Mouse (Mus musculus): ENCODE measurements around the gene Ccdc153.

Ccdc153 gene

GRCm38 (mm10) chr9:44240399-44240798, at the start of gene Ccdc153:
Gene Ccdc153, plus strand, starts transcription at chr9:44240676.
- peak; percentile 28 to 67 for DNase-seq (ENCODE audit: inconsistent age in 2 of 2, low spot score in 1 of 2)

DNA sequence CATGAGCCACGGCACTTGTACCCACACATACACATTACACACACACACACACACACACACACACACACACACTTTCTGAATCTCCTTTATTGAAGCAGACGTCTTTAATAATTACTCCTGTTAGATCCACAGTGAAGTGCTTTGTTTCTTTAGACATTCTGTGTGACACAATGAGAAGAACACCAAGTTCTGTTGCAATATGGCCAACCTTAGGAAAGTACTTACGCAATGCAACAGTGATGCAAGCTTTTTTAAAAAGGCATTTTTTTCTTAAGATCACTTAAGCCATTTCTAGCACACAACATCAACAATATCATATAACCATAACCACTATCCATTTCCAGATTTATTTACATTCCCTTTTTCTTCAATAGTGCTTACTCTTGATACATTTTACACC, 49.3 kb upstream of the Ccdc153 start:
- DNase-seq (ENCODE audit: inconsistent age in 2 of 2, low spot score in 1 of 2), result peak in 1 of 2 experiments; percentile 54

GRCm38 (mm10) chr9:44192312-44192711, 48.2 kb upstream of the Ccdc153 start:
- no peak for DNase-seq (ENCODE audit: inconsistent age in 2 of 2, low spot score in 1 of 2)

DNA sequence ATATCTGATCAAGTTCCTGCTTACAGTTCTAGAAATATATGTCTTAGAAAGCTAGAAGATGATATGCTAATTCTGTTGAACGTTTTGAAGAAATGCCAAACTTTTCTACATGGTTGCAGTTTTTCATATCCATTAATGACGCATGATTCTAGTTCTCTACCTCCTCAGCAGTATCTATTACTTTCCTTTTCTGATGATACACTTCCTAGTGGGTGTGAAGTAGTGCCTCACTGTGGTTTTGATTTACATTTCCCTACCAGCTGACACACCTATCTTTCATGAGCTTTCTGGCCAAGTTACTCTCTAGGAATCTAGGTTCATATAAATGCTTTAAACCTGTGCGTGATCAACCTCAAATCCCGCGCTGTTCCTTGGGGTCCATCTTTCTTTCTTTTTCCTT, 47.7 kb upstream of the Ccdc153 start:
- DNase-seq (ENCODE audit: inconsistent age in 2 of 2, low spot score in 1 of 2), result no peak

GRCm38 (mm10) chr9:44194000-44194399, 46.5 kb upstream of the Ccdc153 start:
- DNase-seq (ENCODE audit: inconsistent age in 2 of 2, low spot score in 1 of 2), result no peak

DNA sequence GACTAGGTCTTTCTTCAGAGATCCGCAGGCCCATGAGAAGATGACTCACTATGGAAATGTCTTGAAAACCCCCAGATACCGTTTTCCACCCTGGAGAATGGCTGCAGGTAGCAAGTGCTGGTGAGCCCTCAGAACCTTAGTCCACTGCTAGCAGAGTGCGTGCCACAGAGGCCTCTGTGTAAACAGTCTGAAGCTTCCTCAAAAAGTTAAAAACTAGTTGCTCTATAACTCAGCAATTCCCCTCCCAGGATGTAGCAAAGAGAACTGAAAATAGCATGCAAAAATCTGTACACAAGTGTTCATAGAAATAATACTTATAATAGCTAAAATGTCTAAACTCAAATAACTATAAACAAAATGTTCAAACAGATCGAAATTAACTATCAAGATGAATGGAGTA, 44.1 kb upstream of the Ccdc153 start:
- DNase-seq (ENCODE audit: inconsistent age in 2 of 2, low spot score in 1 of 2), result no peak

DNA sequence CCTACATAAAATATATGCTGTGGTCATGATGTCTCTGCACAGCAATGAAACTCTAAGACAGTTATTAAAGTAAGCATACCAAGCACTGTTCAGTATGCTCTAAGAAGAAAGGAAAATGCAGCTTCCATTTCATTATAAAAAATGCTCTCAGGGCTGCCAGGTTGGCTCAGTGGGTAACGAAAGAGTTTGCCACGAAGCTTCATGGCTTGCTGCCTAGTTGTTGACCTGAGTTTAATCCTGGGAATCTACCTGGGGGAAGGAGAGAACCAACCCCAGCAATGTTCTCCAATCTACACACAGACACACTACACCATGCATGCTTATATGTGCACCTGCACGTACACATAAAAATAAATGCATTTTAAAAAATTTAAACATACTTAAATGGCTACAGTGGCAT, 41.3 kb upstream of the Ccdc153 start:
- DNase-seq (ENCODE audit: inconsistent age in 2 of 2, low spot score in 1 of 2), result no peak

GRCm38 (mm10) chr9:44199580-44199979, 40.9 kb upstream of the Ccdc153 start:
- DNase-seq (ENCODE audit: inconsistent age in 2 of 2, low spot score in 1 of 2), result no peak

DNA sequence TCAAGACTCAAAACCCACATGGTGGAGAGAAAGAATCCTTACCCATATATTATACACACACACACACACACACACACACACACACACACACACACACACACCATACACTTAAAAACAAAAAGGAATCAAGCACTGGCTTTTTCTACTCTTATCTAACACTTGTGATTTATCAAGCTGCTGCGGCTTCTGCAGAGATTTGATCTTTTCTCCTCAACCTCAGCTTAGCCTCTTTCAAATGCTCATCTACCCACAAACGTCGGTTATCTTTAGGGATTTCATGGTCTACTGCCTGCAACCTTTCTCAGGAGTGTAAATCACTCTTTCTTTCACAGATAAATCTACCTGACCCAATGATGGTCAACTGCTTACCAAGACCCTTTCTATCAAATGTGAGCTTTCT, 40.0 kb upstream of the Ccdc153 start:
- DNase-seq (ENCODE audit: inconsistent age in 2 of 2, low spot score in 1 of 2), result no peak

- DNase-seq (ENCODE audit: inconsistent age in 2 of 2, low spot score in 1 of 2), result no peak
Measured at GRCm38 (mm10) chr9:44207840-44208239, 32.6 kb upstream of the Ccdc153 start.

- no peak for DNase-seq (ENCODE audit: inconsistent age in 2 of 2, low spot score in 1 of 2)
Measured at GRCm38 (mm10) chr9:44209416-44209815, 31.1 kb upstream of the Ccdc153 start.

GRCm38 (mm10) chr9:44212406-44212805, 28.1 kb upstream of the Ccdc153 start:
- peak in 1 of 2 experiments; percentile 62 for DNase-seq (ENCODE audit: inconsistent age in 2 of 2, low spot score in 1 of 2)

DNA sequence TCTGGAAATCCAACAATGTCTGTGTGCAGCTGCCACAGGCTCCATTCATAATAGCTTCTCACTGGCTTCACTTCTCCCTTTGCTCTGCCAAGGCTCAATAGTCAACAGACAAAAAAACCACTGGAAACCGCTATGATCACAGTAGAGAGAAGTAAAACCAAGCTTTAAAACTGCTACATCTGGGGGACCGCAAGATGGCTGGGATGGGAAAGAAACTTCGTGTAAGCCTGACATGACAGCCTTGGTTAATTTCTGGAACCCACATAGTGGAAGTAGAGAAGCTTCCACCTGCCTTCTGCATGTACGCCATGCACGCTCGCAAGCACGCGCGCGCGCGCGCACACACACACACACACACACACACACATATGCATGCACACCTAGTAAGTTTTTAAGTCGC, 26.9 kb upstream of the Ccdc153 start:
- no peak for DNase-seq (ENCODE audit: inconsistent age in 2 of 2, low spot score in 1 of 2)

DNA sequence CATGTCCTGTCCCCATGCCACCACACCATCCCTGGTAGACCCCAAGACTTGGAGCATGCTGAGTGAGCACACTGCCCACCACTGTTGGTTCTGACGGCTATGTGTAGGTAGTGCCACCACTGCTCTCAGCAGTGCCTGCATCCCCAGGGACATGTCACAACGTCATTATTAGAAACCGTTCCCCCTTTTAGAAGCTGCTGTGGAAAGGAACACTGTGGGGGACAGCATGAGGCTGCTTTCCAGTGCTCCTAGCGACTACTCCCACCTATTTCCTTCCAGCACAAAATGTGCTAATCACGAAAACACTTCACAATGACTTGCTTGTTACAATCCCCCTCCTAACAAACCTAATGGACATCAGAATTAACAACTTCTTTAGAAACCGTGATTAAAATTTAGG, 14.5 kb upstream of the Ccdc153 start:
- no peak for DNase-seq (ENCODE audit: inconsistent age in 2 of 2, low spot score in 1 of 2)

DNA sequence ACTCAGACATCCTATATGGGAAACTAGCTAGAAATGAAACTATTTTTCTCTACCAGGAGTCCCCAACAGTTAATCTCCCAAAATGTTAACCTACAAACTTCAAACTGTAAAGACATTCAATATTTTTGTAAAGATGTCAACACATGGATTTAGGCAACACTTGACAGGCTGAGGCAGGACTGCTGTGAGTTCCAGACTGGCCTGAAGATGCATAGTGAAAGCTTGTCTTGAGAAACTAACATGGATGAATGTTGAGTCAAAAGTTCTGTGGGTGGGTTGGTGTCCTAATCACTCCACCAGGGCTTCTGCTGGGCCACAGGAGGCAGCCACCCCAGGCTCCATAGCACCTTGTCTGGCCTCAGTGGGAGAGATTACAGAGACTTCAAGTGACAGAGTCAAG, 8.9 kb upstream of the Ccdc153 start:
- DNase-seq (ENCODE audit: inconsistent age in 2 of 2, low spot score in 1 of 2), result peak in 1 of 2 experiments; percentile 36

GRCm38 (mm10) chr9:44233021-44233801, 7.3 kb upstream of the Ccdc153 start:
- DNase-seq (ENCODE audit: inconsistent age in 2 of 2, low spot score in 1 of 2), result peak; percentile 24 to 82

GRCm38 (mm10) chr9:44233802-44234478, 6.5 kb upstream of the Ccdc153 start, which contains the start of gene Cbl:
Gene Cbl, minus strand, starts transcription at chr9:44234049.
- peak; percentile 99 to 100 for DNase-seq (ENCODE audit: inconsistent age in 2 of 2, low spot score in 1 of 2)

DNA sequence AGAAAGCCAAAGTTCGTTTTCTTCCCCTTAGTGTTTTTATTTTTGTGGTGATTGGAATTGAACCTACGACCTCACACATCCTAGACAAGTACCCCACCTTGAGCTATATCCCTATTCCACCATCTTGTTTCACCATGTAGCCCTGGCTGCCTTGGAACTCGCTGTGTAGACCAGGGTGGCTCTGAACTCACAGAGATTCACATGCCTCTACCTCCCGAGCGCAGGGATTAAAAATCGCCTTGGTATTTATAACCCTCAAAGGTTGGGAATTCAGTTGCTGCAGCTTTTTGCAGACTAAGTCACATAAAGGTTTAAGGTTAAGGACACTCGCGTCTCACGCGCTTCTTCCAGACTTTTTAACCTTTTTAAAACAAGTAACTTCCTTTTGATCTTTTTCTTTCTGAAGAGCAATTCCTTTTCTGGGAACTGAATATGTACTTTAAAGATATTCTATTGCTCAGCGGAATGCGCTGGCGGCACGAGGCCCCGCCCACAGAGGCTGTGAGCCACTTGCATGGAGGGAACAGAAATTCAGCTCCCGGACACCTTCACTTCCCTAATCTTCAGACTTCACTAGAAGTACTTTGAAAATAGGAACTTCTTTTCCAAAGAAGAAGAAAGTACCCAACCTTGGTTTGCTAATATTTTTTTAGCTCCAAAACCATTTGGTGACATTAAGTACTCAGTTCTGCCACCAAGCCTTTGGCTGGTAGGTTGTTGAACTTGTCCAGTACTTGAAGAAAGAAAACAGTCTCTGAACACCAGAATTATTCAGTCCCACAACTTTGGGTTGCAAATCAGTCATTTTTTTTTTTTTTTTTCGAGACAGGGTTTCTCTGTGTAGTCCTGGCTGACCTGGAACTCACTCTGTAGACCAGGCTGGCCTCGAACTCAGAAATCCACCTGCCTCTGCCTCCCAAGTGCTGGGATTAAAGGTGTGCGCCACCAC, 5.7 kb upstream of the Ccdc153 start:
- DNase-seq (ENCODE audit: inconsistent age in 2 of 2, low spot score in 1 of 2), result peak; percentile 79 to 89

DNA sequence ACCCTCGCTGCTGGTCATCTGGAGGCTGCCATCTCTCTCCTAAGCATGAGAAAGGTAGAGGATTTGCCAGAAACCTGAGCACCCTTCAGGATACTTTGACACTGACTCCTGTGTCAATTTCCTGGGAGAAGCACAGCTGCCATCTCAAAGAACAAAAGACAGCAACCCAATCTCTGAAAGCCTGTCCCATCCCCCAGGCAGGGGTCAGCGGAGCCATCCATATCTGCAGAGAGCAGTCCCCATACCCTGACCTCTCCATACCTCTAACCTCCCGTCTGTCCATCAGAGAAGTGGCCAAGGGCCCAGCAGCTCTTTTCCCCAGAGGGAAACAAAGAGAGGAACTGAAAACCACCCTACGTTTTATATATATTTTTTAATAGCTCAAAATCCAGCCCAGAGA, 3.9 kb upstream of the Ccdc153 start:
- DNase-seq (ENCODE audit: inconsistent age in 2 of 2, low spot score in 1 of 2), result peak; percentile 20 to 31

- DNase-seq (ENCODE audit: inconsistent age in 2 of 2, low spot score in 1 of 2), result peak; percentile 6 to 33
Measured at GRCm38 (mm10) chr9:44237128-44237527, 3.3 kb upstream of the Ccdc153 start.

DNA sequence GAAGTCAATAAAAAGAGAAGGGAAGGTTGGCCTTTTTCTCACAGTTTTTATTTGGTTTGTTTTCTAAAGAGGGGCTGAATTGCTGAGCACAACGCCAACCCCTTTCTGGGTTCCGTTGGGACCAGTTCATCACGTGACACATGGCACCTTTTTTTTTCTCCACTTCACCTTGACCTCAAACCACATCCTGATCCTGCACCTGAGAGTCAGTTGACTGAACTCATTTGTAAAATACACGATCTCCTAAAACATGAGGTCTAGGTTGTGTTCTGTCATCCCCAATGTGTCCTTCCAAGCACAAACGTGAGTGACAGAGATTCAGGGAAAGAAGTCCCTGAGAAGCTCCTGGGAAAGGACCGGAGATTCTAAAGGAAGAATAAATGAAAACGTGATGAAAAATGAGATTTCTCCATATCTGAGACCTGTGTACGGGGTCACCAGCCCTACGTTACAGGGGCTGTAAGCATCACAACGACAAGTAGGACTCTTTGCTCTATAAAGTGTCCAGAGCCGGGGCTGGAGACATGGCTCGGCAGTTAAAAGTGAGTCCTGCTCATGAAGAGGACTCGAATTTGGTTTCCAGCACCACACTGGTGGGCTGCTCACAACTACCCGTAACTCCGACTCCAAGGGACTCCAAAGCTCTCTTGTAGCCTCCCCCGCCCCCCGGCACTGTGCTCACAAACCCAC, 1.8 kb upstream of the Ccdc153 start:
- DNase-seq (ENCODE audit: inconsistent age in 2 of 2, low spot score in 1 of 2), result peak in 1 of 2 experiments; percentile 5
